Mouse (Mus musculus) forebrain, embryonic 10.5 days (tissue): ENCODE measurements around the gene Plcl2. TPM values are rescaled to one million over a fixed set of nuclear protein-coding genes. Genes with fewer than 3 reads are reported as not detected.
A peak's percentile ranks its signal among the peaks of the same experiment; 100 is the strongest.

Experiments
- DNase-seq: peaks from one replicate; pipeline ENCODE4 v3.0.0-alpha.2; 2017; ENCODE audit warnings: low spot score; ENCODE audit errors: extremely low spot score
- H3K27ac ChIP-seq: fragments of 300-500 bp; sonication (generic); 2 replicates; pipeline ENCODE4 v1.5.1; 2016; ENCODE audit warnings: mild to moderate bottlenecking
- H3K27me3 ChIP-seq: fragments of 300-500 bp; sonication (generic); 2 replicates; pipeline ENCODE4 v1.6.1; 2016; ENCODE audit warnings: mild to moderate bottlenecking; ENCODE audit not compliant: poor library complexity, severe bottlenecking
- H3K36me3 ChIP-seq: fragments of 300-500 bp; sonication (generic); replicated peaks from 2 replicates; pipeline ENCODE4 v1.6.1; 2016; ENCODE audit warnings: mild to moderate bottlenecking, moderate library complexity
- H3K4me1 ChIP-seq: fragments of 300-500 bp; sonication (generic); 2 replicates; pipeline ENCODE4 v1.6.1; 2016
- H3K4me3 ChIP-seq: fragments of 300-500 bp; sonication (generic); 2 replicates; pipeline ENCODE4 v1.5.1; 2016; ENCODE audit warnings: mild to moderate bottlenecking, moderate library complexity
- H3K9me3 ChIP-seq: fragments of 300-500 bp; sonication (generic); 2 replicates; pipeline ENCODE4 v1.6.1; 2016; ENCODE audit warnings: mild to moderate bottlenecking, moderate library complexity
- WGBS: fragments of 180-500 bp; shearing (Covaris S2); methylation state at CpG from one replicate; pipeline ENCODE4 v1.1.7; 2016; 5-methylcytosine and 5-hydroxymethylcytosine counted together
- polyA plus RNA-seq: library from polyadenylated mRNA; unstranded; fragments of >200 nt; fragmentation: Nextera tagmentation; extraction: Ambion mirVana; gene quantifications from 2 replicates; pipeline ENCODE4 v1.2.1, GENCODE M21; 2016

Gene Plcl2
- polyA plus RNA-seq, 1 experiment from 2014 or later, result 5.7 TPM

DNA sequence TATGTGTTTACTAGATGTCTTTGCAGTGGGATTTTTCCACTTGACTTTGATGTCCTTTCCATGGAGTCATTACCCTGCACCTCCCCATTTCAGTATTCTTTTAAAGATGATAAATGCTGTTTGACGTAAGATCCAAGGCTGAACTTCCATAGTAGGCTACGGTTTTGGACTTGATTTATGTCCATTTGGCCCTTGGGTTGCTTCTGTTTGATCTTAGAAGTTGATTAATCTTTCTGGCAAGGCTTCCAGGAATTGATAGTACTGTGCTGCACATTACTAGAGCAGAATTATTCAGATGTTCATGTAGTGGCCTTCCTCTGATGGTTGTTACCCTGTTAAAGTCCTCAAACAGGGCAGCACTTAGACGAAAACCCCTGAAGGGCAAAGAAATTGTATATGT lies 21.5 kb upstream of the Plcl2 start:
- no peaks in the 10 kb centered on the region for H3K27me3 ChIP-seq
- no peak overlapping the region for H3K27ac ChIP-seq
- 85% methylated on average over 3 of the region's 3 CpGs for WGBS

GRCm38 (mm10) chr17:50488406-50488805 lies 20.8 kb upstream of the Plcl2 start:
- H3K9me3 ChIP-seq, result no peaks in the 10 kb centered on the region
- H3K4me1 ChIP-seq, result no peaks in the 10 kb centered on the region
- H3K27ac ChIP-seq, result no peak overlapping the region
- DNase-seq, result no peak
- 92% methylated on average over 3 of the region's 3 CpGs for WGBS
- H3K4me3 ChIP-seq, result no peak overlapping the region
- H3K27me3 ChIP-seq, result no peaks in the 10 kb centered on the region
- H3K36me3 ChIP-seq, result no peaks in the 10 kb centered on the region

More for the DNA sequence above, 21.5 kb upstream of the Plcl2 start:
- no peaks in the 10 kb centered on the region for H3K4me1 ChIP-seq
- H3K9me3 ChIP-seq, result no peaks in the 10 kb centered on the region
- H3K36me3 ChIP-seq, result no peaks in the 10 kb centered on the region
- DNase-seq, result no peak
- no peak overlapping the region for H3K4me3 ChIP-seq

DNA sequence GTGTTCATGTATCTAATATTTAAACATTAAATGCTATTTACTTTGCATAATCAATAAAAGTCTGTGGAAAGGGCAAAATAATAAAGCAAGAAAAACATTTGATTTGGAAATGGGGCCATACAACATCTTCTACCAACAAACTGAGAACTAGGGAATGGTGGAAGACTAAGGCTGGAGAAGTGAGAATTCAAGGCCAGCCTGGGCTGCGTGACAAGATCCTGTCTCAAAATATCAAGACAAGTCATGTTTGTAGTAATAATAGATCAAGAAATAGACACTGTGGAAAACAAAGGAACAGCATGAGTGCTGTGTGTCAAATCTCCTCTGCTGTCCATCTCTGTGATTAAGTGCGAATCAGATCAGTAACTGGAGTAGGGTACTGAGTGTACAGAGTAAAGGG lies 20.3 kb upstream of the Plcl2 start:
- H3K27me3 ChIP-seq, result no peaks in the 10 kb centered on the region
- H3K4me3 ChIP-seq, result no peak overlapping the region
- no peak overlapping the region for H3K27ac ChIP-seq
- H3K4me1 ChIP-seq, result peaks cover 1% of the 10 kb centered on the region
- H3K36me3 ChIP-seq, result no peaks in the 10 kb centered on the region
- WGBS, result 90% methylated on average over 2 of the region's 2 CpGs
- H3K9me3 ChIP-seq, result no peaks in the 10 kb centered on the region
- DNase-seq, result no peak

- no peak overlapping the region for H3K4me3 ChIP-seq
- no peak overlapping the region for H3K27ac ChIP-seq
- peaks cover 21% of the 10 kb centered on the region for H3K4me1 ChIP-seq
- no peak for DNase-seq
- H3K36me3 ChIP-seq, result no peaks in the 10 kb centered on the region
- WGBS, result 88% methylated on average over 11 of the region's 11 CpGs
- peaks cover 11% of the 10 kb centered on the region for H3K27me3 ChIP-seq
- H3K9me3 ChIP-seq, result no peaks in the 10 kb centered on the region
These were observed 18.4 kb upstream of the Plcl2 start for GRCm38 (mm10) chr17:50490644-50491430.

GRCm38 (mm10) chr17:50491496-50491895 lies 17.7 kb upstream of the Plcl2 start:
- 92% methylated on average over 3 of the region's 3 CpGs for WGBS

GRCm38 (mm10) chr17:50495216-50495889 lies 13.8 kb upstream of the Plcl2 start:
- Histone ChIP-seq H3K4me3 (no peak overlapping the region), H3K27ac (no peak overlapping the region), H3K27me3 (peaks cover 21% of the 10 kb centered on the region), H3K9me3 (no peaks in the 10 kb centered on the region), H3K36me3 (no peaks in the 10 kb centered on the region), H3K4me1 (peaks cover 53% of the 10 kb centered on the region)
- no peak for DNase-seq
- WGBS, result 67% methylated on average over 10 of the region's 10 CpGs

More at GRCm38 (mm10) chr17:50491496-50491895, 17.7 kb upstream of the Plcl2 start:
- Histone ChIP-seq H3K36me3 (no peaks in the 10 kb centered on the region), H3K27me3 (peaks cover 17% of the 10 kb centered on the region), H3K9me3 (no peaks in the 10 kb centered on the region), H3K27ac (no peak overlapping the region), H3K4me3 (no peak overlapping the region), H3K4me1 (peaks cover 22% of the 10 kb centered on the region)
- no peak for DNase-seq

- H3K4me3 ChIP-seq, result no peak overlapping the region
- peaks cover 57% of the 10 kb centered on the region for H3K4me1 ChIP-seq
- no peaks in the 10 kb centered on the region for H3K36me3 ChIP-seq
- 24% methylated on average over 7 of the region's 7 CpGs for WGBS
- H3K27me3 ChIP-seq, result peaks cover 21% of the 10 kb centered on the region
- DNase-seq, result no peak
- peak overlapping the region; percentile 40 for H3K27ac ChIP-seq
- no peaks in the 10 kb centered on the region for H3K9me3 ChIP-seq
These were observed 11.0 kb upstream of the Plcl2 start for GRCm38 (mm10) chr17:50498062-50498697.

DNA sequence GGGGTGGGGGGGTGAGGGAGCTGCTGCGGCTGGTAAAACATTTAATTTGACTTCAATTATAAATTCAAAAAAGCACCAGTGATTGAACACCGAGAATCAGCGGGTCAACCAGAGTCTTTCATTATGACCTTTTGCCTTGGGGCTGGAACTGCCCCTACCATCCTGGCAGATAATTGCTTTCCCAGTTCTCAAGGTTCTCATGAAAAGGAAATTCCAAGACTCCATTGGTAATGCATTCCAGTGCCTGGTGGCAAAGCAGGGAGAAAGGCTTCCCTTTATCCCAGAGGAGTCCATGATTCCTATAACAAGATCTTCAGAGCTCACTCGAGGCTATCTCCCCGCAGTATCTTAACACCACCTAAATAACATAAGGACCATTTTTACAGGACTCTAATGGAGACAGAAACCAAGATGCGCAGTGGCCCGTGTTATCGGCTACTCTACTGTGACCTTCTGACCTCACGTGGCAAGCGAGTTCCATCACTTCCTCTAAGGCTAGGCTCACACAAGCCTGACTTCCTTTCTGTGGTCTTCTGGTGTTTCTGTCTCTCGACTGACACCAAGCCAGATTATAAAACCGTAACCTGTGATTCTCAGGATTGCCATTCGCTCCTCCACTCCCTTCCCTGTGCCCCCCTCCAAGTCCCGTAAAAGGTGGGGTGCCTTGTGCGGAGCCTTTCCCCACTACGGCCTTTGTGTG lies 10.0 kb upstream of the Plcl2 start:
- DNase-seq, result no peak
- H3K9me3 ChIP-seq, result no peaks in the 10 kb centered on the region
- no peaks in the 10 kb centered on the region for H3K36me3 ChIP-seq
- H3K27me3 ChIP-seq, result peaks cover 21% of the 10 kb centered on the region
- 52% methylated on average over 16 of the region's 16 CpGs for WGBS
- no peak overlapping the region for H3K4me3 ChIP-seq
- H3K27ac ChIP-seq, result peak overlapping the region; percentile 52
- H3K4me1 ChIP-seq, result peaks cover 53% of the 10 kb centered on the region

- H3K27me3 ChIP-seq, result peaks cover 11% of the 10 kb centered on the region
- no peaks in the 10 kb centered on the region for H3K9me3 ChIP-seq
- WGBS, result 79% methylated on average over 6 of the region's 6 CpGs
- no peak overlapping the region for H3K4me3 ChIP-seq
- no peak overlapping the region for H3K27ac ChIP-seq
- DNase-seq, result no peak
- H3K36me3 ChIP-seq, result no peaks in the 10 kb centered on the region
- peaks cover 37% of the 10 kb centered on the region for H3K4me1 ChIP-seq
These were observed 8.4 kb upstream of the Plcl2 start for GRCm38 (mm10) chr17:50500806-50501205.

DNA sequence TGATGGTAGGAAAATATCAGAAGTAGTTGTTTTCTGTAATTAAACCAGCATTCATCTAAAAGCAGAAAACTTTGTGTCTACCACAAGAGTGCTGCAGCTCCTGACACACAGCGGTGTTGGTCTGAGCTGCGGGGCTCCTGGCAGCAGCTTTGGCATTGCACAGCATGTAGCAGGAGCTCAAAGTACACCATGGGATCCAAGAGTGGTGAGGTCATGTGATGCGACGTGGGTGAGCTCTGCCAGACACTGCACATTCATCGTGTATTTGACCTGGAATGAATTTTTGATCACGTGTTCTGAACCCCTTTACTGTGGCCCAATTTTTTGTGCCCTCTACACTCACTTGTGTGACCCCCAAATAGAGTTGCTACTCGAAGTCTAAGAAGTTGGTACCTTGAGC lies 6.1 kb upstream of the Plcl2 start:
- H3K36me3 ChIP-seq, result no peaks in the 10 kb centered on the region
- H3K4me1 ChIP-seq, result peaks cover 27% of the 10 kb centered on the region
- peaks cover 12% of the 10 kb centered on the region for H3K27me3 ChIP-seq
- H3K27ac ChIP-seq, result no peak overlapping the region
- no peak overlapping the region for H3K4me3 ChIP-seq
- DNase-seq, result no peak
- 92% methylated on average over 7 of the region's 7 CpGs for WGBS
- no peaks in the 10 kb centered on the region for H3K9me3 ChIP-seq

DNA sequence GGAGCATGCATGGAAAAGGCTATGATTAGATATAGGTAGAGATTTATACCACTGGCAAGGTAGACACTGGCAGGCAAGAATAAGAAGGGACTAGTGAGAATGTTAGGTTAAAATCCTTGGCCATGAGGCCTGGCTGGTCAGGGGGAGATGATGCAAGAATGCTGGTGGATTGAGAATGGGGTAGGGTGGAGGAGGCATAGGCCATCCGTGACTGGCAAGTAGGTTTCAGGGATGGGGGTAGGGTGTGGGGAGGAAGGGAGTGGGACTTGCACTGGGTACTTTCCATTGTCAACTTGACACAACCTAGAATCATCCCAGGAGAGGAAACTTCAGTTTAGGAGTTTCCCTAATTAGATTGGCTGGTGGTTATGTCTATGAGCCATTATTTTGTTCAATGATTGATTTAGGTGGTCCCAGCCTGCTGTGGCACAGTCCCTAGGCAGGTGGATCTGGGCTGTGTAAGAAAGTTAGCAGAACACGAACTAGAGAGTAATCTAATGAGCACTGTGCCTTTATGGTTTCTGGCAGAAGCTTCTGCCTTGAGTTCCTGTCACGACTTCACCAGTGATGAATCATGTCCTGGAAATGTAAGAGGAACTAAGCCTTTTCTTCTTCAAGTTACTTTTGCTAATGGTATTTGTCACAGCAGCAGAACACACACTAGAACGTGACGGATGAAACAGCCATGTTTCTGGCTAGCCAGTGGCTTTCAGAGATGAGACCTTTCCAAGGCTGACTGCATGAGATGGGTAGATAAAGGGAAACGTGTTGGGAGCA lies 4.9 kb upstream of the Plcl2 start:
- H3K27ac ChIP-seq, result no peak overlapping the region
- H3K27me3 ChIP-seq, result peaks cover 16% of the 10 kb centered on the region
- no peaks in the 10 kb centered on the region for H3K36me3 ChIP-seq
- no peak for DNase-seq
- 84% methylated on average over 6 of the region's 6 CpGs for WGBS
- no peak overlapping the region for H3K4me3 ChIP-seq
- H3K9me3 ChIP-seq, result no peaks in the 10 kb centered on the region
- peaks cover 23% of the 10 kb centered on the region for H3K4me1 ChIP-seq
